Comparison of ENCODE assay signal across 18 mouse cellular contexts in the genomic region with DNA sequence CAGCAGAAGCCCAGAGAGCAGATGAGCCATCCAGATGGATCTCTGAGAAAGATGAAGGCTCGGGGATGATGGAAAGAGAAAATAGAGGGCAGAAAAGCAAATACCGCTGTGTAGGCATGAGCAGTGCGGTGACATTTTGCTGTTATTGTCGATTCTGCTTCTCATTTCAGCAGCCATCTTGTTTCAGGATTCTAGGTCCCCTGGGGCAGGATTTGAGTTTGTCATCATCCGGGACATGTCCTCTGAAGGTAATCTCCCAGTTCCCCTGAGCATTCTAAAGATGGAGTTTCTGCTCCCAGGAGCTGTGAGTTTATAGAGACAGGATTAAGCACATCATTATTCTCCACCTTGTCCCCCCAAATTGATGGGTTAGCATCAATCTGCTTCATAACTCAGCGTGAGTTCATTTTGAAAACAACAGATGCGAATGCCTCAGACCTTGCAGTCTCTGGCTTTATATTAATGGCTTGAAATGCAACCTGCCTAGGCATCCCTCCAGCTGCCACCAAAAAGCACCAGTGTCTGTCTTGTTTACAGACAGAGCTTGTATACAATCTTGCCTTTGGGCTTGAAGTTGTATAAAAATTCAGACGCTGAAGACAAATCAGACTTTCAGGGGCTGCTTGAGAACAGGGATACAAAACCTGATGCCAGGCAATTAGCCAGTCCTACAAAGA.
"Had no signal": no experiment of that assay in that cellular context is flagged by ENCODE, and none has a peak within 500 bp of the region (broad histone marks: within the 10 kb centered on the region; RNA-seq: fewer than 3 reads in every experiment).

No protein-coding gene starts in this region.

- H3K27me3 ChIP-seq: liver, embryonic 15.5 days; neural tube, embryonic 12.5 days; stomach, embryonic 15.5 days had no signal

- H3K4me3 ChIP-seq: liver, embryonic 15.5 days; megakaryocyte, embryonic 14.5 days; myocyte; neural tube, embryonic 12.5 days; stomach, embryonic 15.5 days had no signal

- H3K4me1 ChIP-seq: liver, embryonic 15.5 days; megakaryocyte, embryonic 14.5 days; neural tube, embryonic 12.5 days; stomach, embryonic 15.5 days had no signal

- H3K27ac ChIP-seq: kidney, postnatal 0 days; liver, embryonic 15.5 days; neural tube, embryonic 12.5 days; stomach, embryonic 15.5 days had no signal

- H3K9ac ChIP-seq: liver, embryonic 15.5 days; neural tube, embryonic 12.5 days; stomach, embryonic 15.5 days had no signal

- H3K9me3 ChIP-seq: liver, embryonic 15.5 days; megakaryocyte, embryonic 14.5 days; neural tube, embryonic 12.5 days; stomach, embryonic 15.5 days had no signal

- ATAC-seq: lung, postnatal 0 days had no signal

- H3K36me3 ChIP-seq: liver, embryonic 15.5 days; neural tube, embryonic 12.5 days; stomach, embryonic 15.5 days had no signal

- H3K4me2 ChIP-seq: liver, embryonic 11.5 days; liver, embryonic 15.5 days; neural tube, embryonic 12.5 days; stomach, embryonic 15.5 days had no signal

- DNase-seq: kidney, adult 11 months; kidney, adult 9 months; kidney, postnatal 36 days; left cerebral cortex, postnatal 4 days; lung, adult 2 months; lung, postnatal 4 days; retina, postnatal 1 day; right cerebral cortex, postnatal 14 days; thymus, adult 2 months; thymus, postnatal 36 days had no signal
